Mouse (Mus musculus): ENCODE measurements around the gene Gm20605.

Gm20605 gene

GRCm38 (mm10) chr5:137686127-137686790, 57.3 kb downstream of the Gm20605 start:
- in situ Hi-C loops (cut with MboI; ENCODE audit: low sequenced_read_pairs) = no loop called here

DNA sequence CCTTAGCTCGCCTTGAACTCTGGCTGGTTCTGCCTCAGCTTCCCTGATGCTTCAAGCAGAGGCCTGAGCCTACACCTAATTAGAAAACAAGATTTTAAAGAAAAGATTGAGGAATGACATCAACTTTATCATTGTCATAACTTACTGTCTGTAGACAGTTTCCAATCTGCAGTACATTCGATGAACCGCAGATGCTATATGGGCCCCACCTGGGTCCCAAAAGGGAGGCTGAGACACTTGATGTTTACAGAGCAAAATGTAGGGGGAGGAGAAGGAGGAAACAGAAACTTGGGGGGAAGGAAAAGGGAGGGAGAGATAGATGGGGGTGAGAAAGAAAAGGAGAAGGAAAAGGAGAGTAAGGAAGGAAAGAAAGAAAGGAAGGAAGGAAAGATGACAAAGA, 61.0 kb downstream of the Gm20605 start:
- in situ Hi-C loops (cut with MboI; ENCODE audit: low sequenced_read_pairs) = no loop called here

GRCm38 (mm10) chr5:137690531-137690930, 61.6 kb downstream of the Gm20605 start:
- in situ Hi-C loops (cut with MboI; ENCODE audit: low sequenced_read_pairs) = no loop called here

GRCm38 (mm10) chr5:137691881-137692280, 62.9 kb downstream of the Gm20605 start:
- in situ Hi-C loops (cut with MboI; ENCODE audit: low sequenced_read_pairs) = no loop called here
